Mouse (Mus musculus): ENCODE results near the gene Iffo1.

- no peak for TF ChIP-seq EP300 (IDR thresholded peaks at IDR 0.05; ENCODE audit: low read depth)
- no peak for TF ChIP-seq CTCF (IDR thresholded peaks at IDR 0.05; ENCODE audit: low read depth)
Observed at GRCm38 (mm10) chr6:125153682-125154081, 8.6 kb downstream of the Iffo1 start.
